Mouse (Mus musculus) thymus, adult 2 months (tissue): ENCODE data around the gene Hp1bp3. TPM values are rescaled to one million over a fixed set of nuclear protein-coding genes. Genes with fewer than 3 reads are reported as not detected.

ENCODE experiments used
- DNase-seq: peaks from one replicate; pipeline ENCODE4 v3.0.0; 2021
- H3K27ac ChIP-seq: fragments of 200-500 bp; 2 replicates; pipeline ENCODE4 v1.5.1; 2012; ENCODE audit warnings: low read length, control low read depth; ENCODE audit not compliant: control insufficient read depth, insufficient read depth
- H3K27me3 ChIP-seq: fragments of 200-500 bp; 2 replicates; pipeline ENCODE4 v1.6.1; 2012; ENCODE audit warnings: mild to moderate bottlenecking, low read length, moderate library complexity, mixed read lengths; ENCODE audit not compliant: control insufficient read depth, insufficient read depth
- H3K36me3 ChIP-seq: fragments of 200-500 bp; 2 replicates; pipeline ENCODE4 v1.6.1; 2012; ENCODE audit warnings: mild to moderate bottlenecking, low read length, moderate library complexity; ENCODE audit not compliant: control insufficient read depth, insufficient read depth
- H3K4me1 ChIP-seq: fragments of 200-500 bp; replicated peaks from 2 replicates; pipeline ENCODE4 v1.6.1; 2012; ENCODE audit warnings: low read length; ENCODE audit not compliant: control insufficient read depth, insufficient read depth
- H3K4me3 ChIP-seq: fragments of 200-500 bp; 2 replicates; pipeline ENCODE4 v1.5.1; 2012; ENCODE audit warnings: mild to moderate bottlenecking, low read length, control low read depth, moderate library complexity; ENCODE audit not compliant: control insufficient read depth, insufficient read depth
- CTCF ChIP-seq: fragments of 200-500 bp; IDR thresholded peaks from 2 replicates; pipeline ENCODE4 v1.5.1; 2012; ENCODE audit warnings: mild to moderate bottlenecking, control low read depth, low read length, moderate library complexity, borderline replicate concordance; ENCODE audit not compliant: control insufficient read depth, poor library complexity, insufficient read depth; ENCODE audit errors: extremely low read depth
- POLR2A ChIP-seq: fragments of 200-500 bp; IDR thresholded peaks from 2 replicates; pipeline ENCODE4 v1.6.1; 2012; ENCODE audit warnings: mild to moderate bottlenecking, low read length, control low read depth, moderate library complexity; ENCODE audit not compliant: control insufficient read depth, poor library complexity, insufficient read depth; ENCODE audit errors: extremely low read depth
- WGBS: fragments of 180-500 bp; shearing (Covaris S2); methylation state at CpG from one replicate; pipeline ENCODE4 v1.1.7; 2018; 5-methylcytosine and 5-hydroxymethylcytosine counted together
- polyA plus RNA-seq: library from polyadenylated mRNA; depleted of rRNA; stranded (reverse); fragments of >200 nt; gene quantifications from 2 replicates; pipeline ENCODE4 v1.2.3, GENCODE M21; 2012; rRNA removed

Gene Hp1bp3
- polyA plus RNA-seq, 1 experiment = 150 TPM

DNA sequence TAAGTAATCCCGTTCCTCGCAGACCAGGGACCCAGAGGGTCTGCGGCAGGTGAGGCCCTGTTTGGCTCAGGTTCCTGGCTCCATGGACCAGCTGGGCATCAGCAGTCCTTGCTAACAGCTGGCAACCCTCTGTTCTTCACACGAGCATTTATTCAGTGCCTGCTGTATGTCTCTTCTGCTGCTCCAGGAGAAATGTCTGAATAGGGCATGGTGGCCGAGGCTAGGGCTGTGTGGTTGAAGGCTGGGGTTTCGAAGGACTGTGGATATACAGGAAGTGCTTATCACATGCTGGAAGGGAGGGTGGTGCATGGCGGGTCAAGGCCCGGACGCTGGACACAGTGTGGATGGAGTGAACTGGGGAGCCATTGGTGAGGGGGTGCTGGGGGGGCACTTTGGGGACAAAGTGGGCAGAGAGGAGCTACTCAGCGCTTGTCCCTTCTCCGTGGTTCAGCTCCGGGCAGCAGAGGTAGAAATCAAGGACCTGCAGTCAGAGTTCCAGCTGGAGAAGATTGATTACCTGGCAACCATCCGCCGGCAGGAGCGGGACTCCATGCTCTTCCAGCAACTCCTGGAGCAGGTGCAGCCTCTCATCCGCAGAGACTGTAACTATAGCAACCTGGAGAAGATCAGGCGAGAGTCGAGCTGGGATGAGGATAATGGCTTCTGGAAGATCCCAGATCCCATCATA lies 77.3 kb downstream of the Hp1bp3 start:
- DNase-seq = no peak
- Histone ChIP-seq H3K36me3 (no peaks in the 10 kb centered on the region), H3K27ac (no peak overlapping the region), H3K4me3 (no peak overlapping the region), H3K27me3 (no peaks in the 10 kb centered on the region), H3K4me1 (no peaks in the 10 kb centered on the region)
- 94% methylated on average over 18 of the region's 18 CpGs for WGBS
- TF ChIP-seq POLR2A = no peak
- no peak for TF ChIP-seq CTCF

DNA sequence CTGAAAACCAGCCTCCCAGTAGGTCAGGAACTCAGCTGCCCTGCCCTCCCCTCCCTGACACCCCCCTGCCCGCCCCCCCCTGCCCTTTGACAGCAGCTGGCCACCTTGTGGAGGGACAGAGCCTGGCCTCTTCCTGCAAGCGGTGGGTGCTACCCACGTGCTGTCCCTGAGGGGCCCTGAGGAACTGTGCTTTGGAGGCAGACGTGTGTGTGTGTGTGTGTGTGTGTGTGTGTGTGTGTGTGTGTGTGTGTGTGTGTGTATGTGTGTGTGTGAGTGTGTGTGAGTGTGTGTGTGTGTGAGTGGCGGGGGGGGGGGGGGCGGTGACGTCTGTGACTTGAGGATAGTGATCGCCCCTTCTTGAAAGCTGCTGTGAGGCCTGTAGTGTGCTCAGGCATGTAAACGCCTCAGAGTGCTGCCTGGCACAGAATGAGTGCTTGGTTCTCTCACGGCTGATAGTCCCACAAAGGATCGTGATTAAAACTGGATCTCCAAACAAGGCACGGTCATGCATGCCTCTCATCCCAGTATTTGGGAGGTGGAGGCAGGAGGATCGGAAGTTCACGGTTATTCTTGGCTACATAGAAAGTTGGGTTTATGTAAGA lies 78.0 kb downstream of the Hp1bp3 start:
- Histone ChIP-seq H3K4me1 (no peaks in the 10 kb centered on the region), H3K27me3 (no peaks in the 10 kb centered on the region), H3K27ac (no peak overlapping the region), H3K4me3 (no peak overlapping the region), H3K36me3 (no peaks in the 10 kb centered on the region)
- 88% methylated on average over 9 of the region's 14 CpGs for WGBS
- TF ChIP-seq CTCF (no peak), POLR2A (no peak)
- DNase-seq = no peak

Other genes starting within 250 kb of the Hp1bp3 start
- 72.1 TPM in 2 replicates for gene Eif4g3, start 223.3 kb upstream of the Hp1bp3 start, polyA plus RNA-seq
- 4.2 and 4.7 TPM in 2 replicates for gene Sh2d5, start 34.1 kb downstream of the Hp1bp3 start, polyA plus RNA-seq
- gene Kif17, start 34.1 kb downstream of the Hp1bp3 start, polyA plus RNA-seq = 1.3 and 1.6 TPM in 2 replicates
- 173 and 195 TPM in 2 replicates for gene Ddost, start 88.4 kb downstream of the Hp1bp3 start, polyA plus RNA-seq
- gene Pink1, start 110.0 kb downstream of the Hp1bp3 start, polyA plus RNA-seq = 82.3 and 103 TPM in 2 replicates
- 0.24 and 0.60 TPM in 2 replicates for gene Cda, start 151.7 kb downstream of the Hp1bp3 start, polyA plus RNA-seq
- not detected in 2 replicates for gene Fam43b, start 180.2 kb downstream of the Hp1bp3 start, polyA plus RNA-seq
- gene Mul1, start 218.4 kb downstream of the Hp1bp3 start, polyA plus RNA-seq = 16.6 and 16.9 TPM in 2 replicates
- gene Camk2n1, start 238.0 kb downstream of the Hp1bp3 start, polyA plus RNA-seq = 2.2 and 2.7 TPM in 2 replicates